Mouse (Mus musculus): ENCODE measurements around the gene Olfr272. TPM values are rescaled to one million over a fixed set of nuclear protein-coding genes. Genes with fewer than 3 reads are reported as not detected.

Olfr272 gene
- polyA plus RNA-seq (2017; shearing (Covaris generic)) = not detected

GRCm38 (mm10) chr4:52919078-52919477 is at the start of gene Olfr272:
TSS of gene Olfr272 (minus strand) at chr4:52919178.
- no peak for ATAC-seq

GRCm38 (mm10) chr4:52964247-52964646 is 45.3 kb upstream of the Olfr272 start, which contains the start of gene Olfr270:
TSS of gene Olfr270 (plus strand) at chr4:52964547.
- ATAC-seq = no peak

- no peak for ATAC-seq
These were observed 39.7 kb upstream of the Olfr272 start for GRCm38 (mm10) chr4:52958693-52959092.

GRCm38 (mm10) chr4:52949005-52949404 is 30.0 kb upstream of the Olfr272 start:
- no peak for ATAC-seq

- no peak for ATAC-seq
These were observed 27.7 kb upstream of the Olfr272 start for GRCm38 (mm10) chr4:52946665-52947064.

- no peak for ATAC-seq
These were observed 11.5 kb upstream of the Olfr272 start for GRCm38 (mm10) chr4:52930480-52930879.

- no peak for ATAC-seq
These were observed 1.7 kb downstream of the Olfr272 start for GRCm38 (mm10) chr4:52917311-52917688.

GRCm38 (mm10) chr4:52916659-52917310 is 2.2 kb downstream of the Olfr272 start:
- ATAC-seq = no peak

GRCm38 (mm10) chr4:52912409-52912808 is 6.6 kb downstream of the Olfr272 start:
- no peak for ATAC-seq

- ATAC-seq = no peak
These were observed 9.4 kb downstream of the Olfr272 start for GRCm38 (mm10) chr4:52909542-52909941.

- ATAC-seq = no peak
These were observed 54.8 kb downstream of the Olfr272 start for GRCm38 (mm10) chr4:52864156-52864555.

Other genes with a start within 250 kb of the Olfr272 start
- gene Olfr275, start 104.6 kb downstream of the Olfr272 start, polyA plus RNA-seq (2017; shearing (Covaris generic)) = not detected
- not detected for gene Olfr273, start 59.9 kb downstream of the Olfr272 start, polyA plus RNA-seq (2017; shearing (Covaris generic))
- not detected for gene Olfr270, start 45.4 kb upstream of the Olfr272 start, polyA plus RNA-seq (2017; shearing (Covaris generic))
- gene Nipsnap3a, start 70.1 kb upstream of the Olfr272 start, polyA plus RNA-seq (2017; shearing (Covaris generic)) = under 1 TPM in 1 of 2 experiments, not detected in 1; 0.20 TPM
- gene Nipsnap3b, start 92.7 kb upstream of the Olfr272 start, polyA plus RNA-seq (2017; shearing (Covaris generic)) = 10 to 100 TPM; 72.0 to 87.5 TPM
- gene Abca1, start 240.7 kb upstream of the Olfr272 start, polyA plus RNA-seq (2017; shearing (Covaris generic)) = 1 to 10 TPM; 2.8 to 4.6 TPM